Mouse (Mus musculus): ENCODE results near the gene Rassf3.

- TF ChIP-seq CTCF (conservative IDR thresholded peaks at IDR 0.05; ENCODE audit: low read length) (no peak), POU5F1 (IDR thresholded peaks at IDR 0.05; ENCODE audit: borderline replicate concordance, low read length) (no peak)
Measured at GRCm38 (mm10) chr10:121424455-121424854, 51.7 kb downstream of the Rassf3 start.
